Mouse (Mus musculus) NIH3T3 (cell line): ENCODE data around the gene Gm5136.

ENCODE experiments used
- DNase-seq: peaks from one replicate; pipeline ENCODE4 v3.0.0-alpha.2; 2012; ENCODE audit warnings: low read depth

Gene Gm5136

DNA sequence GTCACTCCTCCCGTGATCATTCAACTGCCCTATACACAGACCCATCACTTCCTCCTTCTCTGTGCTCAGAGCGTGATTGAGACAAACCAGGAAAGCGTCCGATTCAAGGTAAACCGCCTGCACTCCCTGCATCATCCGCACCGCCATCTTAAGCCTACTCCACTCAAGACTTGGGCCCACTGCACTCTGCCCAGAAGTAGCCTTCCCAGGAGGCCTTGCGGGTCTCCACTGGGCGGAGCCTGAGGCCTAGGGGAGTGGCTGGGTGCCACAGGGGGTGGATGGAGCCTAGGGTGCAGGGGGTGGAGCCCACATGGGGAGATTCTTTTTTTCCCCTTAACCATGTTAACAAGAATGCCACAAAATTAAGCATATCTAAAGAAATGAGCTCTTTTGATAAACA lies at the start of gene Gm5136:
Gene Gm5136 (minus strand): TSS at position 215 of the 400 bp plus-strand sequence.
- DNase-seq, result no peak

DNA sequence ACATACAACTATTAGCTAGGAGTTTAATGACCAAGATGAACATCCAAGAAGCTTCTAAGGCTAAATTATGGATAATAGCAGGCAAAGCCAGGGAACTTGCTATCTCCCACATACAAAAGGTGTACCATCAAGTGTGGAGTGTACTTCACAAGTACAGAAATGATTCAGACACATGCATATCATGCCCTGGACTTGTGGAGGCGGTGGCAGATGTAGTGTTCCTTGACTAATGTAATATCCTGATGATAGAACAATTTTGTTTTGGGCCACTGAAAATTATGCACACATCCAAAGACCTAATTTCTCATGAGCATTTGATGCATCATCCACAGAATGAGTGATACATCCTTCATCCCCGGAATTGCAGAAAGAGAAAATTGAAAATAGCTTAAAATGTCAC lies 43.8 kb upstream of the Gm5136 start:
- no peak for DNase-seq

DNA sequence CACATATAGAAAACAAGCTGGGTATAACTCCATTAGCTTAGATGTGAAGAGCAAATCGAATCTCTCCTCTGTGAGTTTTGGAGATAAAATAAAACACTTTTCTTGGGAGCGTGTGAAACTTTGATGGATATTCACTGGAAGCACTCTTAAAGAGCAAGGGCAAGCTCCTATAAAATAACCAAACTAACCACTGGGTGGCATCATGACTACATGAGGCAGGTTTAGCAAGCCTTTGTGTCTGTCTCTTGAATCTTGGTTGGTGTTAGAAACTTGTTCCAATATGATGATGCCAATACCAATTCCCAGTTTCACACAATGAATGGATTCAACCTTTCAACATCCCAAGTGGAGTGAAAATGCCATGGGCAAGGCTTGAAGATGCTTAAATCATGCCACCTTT lies 34.0 kb upstream of the Gm5136 start:
- peak; percentile 46 for DNase-seq

DNA sequence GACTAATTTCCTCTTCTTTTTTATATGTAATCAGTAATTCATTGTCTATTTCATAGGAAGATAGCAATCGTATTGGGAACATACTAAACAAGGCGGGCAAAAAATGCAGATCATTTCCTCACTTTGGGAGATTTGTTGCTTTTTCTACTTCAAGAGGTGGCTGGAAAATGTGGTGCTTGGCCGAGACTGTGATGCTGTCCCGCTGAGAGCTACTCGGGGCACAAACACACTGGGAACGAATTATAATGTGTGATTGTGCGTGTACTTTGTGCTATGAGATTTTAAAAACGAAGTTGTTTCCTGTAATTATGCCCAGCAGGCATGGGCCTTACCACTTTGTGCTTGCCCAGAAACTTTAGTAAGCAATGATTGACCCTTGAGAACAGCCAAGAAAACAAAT lies 29.0 kb upstream of the Gm5136 start:
- DNase-seq, result no peak

DNA sequence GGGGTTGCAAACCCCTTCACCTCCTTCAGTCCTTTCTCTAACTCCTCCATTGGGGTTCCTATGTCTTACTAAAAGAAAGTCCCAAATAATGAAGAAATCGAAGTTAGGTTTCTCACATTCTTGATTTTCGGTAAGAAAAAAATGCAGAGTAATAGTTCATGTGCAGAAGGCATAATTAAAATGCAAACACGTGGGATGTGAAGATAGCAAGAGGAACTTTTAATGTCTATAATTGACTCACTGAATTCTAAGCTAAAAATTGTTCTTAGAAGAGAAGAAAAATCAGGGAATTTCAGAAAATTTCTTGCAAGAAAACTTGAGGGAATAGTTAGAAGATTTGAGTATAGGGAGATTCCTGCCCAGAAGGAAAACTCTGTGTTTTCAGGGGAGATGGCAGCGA lies 26.4 kb upstream of the Gm5136 start:
- DNase-seq, result no peak

DNA sequence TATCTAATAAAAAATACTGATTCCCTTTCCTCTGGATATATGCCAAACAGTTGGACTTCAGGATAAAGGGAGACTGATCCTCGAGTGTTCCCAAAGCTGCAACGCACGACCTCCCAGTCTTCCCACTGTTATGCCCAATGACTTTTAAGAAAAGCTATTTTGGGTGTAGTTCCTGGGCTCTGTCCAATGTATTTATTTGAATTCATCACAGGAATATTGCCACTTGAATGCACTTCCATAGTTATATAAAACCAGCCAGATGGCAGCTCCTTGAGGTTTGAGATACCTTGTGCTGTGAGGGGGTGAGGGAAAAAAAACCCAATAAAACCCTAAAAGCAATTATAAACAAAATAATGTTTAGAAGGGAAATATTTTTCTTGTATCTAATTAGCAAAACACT lies 24.9 kb upstream of the Gm5136 start:
- no peak for DNase-seq

DNA sequence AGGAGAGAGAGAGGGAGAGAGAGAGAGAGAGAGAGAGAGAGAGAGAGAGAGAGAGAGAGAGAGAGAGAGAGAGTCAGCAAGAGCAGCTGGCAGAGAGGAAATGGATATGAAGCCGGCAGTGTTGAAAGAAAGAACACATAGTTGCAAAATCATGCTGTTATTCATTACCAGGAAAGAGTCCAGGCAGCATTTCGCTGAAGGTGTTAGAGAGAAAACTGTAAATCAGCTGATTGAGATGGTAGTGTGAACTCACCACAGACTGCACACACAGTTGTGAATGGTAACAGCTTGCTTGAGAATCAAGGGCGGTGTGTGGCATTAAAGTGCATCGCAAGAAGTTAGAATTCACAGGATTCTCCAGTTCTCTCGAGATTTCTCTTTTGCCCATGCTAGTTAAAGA lies 10.6 kb upstream of the Gm5136 start:
- no peak for DNase-seq

DNA sequence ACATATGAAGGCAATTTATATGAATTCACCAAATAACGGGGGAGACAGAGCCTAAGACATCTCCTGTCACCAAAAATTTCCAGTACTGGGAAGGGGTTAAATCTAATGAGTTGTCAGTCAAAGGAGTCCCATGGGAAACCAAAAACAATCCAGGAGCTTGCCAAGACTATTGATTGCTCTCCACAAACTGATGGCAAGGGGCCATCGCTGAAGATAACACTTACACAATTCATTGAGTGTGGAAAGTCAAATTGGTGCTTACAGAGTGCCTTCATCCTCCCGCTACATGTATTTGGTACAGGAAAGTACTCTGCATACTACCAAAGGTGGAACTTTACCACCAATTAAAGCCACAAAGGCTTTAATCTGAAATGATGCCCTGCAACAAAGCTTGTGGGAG lies 5.7 kb upstream of the Gm5136 start:
- DNase-seq, result no peak

DNA sequence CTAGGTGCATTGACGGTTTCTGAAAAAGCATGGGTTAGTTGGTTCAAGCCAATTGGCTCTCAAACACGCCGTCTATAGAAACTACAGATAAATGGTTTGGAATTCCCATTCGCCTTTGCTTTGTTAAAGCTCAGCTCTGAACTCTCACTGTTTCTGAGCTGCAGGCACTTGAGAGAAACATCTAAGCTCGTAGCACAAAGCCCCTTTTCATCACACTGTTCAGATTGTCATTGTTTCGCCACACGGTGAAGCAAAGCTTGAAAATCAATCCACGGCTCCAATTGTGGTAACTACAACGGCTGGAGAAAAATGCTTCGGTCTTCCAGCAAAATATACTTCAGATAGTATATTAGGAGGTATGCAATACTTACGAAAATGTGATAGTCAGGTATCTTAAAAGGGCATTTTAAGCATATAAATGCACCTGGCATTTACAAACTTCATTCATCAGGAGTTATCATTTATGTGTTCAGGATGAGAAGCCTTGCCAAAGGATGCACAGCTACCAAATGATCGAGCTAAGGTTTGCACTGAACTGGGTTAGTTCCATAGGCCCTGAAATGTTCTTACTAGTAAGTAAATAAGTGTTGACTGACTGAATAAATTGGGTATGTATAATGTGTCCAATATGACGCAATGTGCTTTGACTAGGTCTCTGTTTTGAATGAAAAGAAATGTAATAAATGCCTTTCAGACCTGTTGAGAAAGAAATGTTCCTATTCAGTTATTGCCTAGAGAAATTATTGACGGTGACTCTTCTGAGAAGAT lies 1.6 kb upstream of the Gm5136 start:
- no peak for DNase-seq

DNA sequence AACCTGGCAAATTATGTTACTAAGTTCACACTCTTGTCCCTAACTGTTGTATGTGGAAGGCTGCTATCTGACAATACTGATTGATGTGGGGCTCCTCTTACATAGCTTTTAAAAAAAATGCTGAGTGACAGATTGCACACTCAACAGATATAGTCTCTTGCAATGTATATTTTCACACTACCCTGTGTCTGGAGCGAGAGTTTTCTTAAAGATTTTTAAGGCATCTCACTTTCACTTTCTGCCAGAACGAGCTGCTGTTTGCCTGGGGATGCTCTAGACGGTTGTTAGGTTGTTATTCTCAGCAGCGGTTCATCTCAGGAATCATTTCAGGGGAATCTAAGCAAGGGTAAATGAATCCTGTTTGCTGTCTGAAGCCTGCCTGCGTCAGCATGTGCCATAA lies 2.9 kb downstream of the Gm5136 start:
- DNase-seq, result peak; percentile 3

DNA sequence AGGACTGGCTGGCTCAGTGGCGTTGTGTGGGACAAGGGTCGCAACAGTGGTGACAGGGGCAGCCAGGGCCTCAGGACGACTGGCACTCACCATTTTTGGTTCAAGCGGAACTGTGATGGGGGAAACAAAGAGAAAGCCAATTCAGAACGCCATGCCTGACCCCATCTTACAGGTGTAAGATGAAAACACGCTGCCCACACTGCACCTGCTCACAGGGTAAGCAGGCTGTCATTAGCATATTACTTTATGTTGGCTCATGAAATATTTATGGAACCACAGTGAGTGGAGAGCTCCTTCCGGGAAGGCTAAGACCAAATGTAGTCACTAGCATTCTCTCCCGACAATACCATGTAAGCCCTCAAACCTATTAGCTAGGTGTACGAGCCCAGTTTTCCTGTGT lies 9.0 kb downstream of the Gm5136 start:
- no peak for DNase-seq

DNA sequence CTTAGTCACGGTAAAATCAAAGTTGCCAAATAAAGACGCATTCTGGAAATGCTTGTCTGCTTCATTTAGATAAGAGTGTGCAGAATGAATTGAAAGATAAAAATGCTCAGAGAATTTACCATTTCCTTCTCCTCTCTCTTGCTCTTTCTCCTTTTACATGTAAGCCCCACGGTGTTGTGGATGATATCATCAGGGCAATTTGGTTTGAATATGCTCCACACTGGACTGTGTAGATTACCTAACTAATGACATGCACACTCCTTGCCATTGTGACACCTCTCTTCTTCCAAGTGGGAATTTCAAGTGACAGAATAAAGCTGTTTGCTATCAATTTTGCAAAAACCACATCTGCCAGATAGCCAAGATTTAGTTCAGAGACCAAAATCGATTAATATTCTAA lies 13.3 kb downstream of the Gm5136 start:
- DNase-seq, result no peak

DNA sequence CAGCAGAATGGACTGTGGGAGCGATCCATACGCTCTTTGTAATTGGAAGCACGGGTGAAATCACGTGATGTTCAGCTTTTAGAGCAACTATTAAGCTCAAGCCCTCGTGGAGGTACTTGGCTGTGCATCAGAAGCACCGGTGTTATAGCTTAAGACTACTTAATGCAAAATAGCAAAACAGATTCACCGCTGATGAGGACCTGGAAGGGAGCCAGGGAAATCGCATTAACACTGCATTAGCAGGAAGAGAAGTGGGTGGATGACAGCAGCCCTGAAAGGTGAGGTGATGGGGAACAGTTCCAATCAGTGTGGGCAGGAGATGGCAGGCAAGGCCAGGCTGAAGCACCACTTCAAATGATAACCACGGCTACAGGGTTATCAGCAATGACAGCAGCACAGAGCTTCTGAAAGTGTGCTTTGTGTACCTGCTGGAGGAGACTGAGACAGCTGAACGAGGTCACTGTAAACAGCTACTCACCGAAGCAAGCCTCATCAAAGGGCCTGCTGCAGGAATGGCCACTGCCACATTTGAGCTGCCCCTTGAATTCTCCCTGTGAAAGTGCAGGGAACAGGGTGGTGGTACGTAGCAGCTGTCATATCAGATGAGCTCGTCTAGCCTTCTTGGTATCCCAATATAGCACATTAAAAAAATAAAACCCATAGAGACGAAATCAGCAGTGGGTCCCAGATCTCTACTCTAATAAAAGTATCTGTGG lies 20.1 kb downstream of the Gm5136 start:
- no peak for DNase-seq

DNA sequence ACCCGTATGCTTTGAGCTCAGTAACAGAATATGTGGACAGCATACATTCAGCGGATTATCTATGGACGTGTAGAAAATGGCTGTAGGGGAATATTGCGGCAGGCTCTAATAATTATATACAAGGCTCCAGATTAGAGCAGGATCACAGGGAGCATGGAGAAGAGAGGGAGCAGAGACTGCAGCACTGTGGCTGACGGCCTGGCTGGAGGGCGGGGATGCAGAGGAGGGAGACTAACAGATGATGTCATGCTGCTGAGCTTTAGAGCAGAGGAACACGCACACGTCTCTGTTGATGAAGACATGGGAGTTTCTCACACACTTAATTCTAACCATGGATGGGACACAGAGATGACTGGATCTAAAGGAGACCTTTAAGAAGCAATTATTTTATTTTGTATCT lies 22.9 kb downstream of the Gm5136 start:
- no peak for DNase-seq

DNA sequence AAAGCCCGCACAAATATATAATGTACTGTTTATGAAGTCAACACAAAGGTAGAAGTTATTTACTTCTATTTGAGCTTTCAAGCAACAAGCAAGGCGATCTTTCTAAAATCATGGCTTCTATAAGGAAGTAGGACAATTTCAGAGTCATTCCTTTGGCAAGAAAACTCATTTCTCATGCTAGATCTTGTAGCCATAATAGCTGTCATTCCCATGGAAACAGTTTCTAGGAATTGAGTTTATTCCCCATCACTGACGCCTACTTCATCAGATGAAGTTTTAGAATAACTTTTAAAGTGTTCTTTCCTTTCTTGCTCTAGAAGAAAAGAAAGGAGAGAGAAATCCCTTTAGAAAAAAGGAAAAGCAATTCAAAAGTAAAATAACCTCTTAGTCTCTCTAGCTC lies 31.0 kb downstream of the Gm5136 start:
- no peak for DNase-seq

DNA sequence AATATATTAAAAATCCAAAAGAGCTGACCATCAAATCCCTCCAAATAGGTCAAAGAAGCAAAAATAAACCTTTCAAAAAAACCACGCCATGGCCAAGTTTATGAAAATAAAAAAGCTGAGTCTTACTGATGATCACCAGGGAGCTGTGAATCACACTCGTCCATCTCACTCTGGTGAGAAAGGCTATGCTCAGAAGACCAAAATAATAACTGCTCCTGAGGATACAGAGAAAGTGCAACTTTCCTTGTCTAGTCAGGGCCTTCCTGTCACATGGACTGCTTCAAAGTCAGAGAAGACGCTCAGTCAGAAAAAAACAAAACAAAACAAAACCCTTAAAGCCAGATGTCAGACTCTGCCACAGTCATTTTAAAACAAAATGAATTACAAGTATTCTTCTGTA lies 39.7 kb downstream of the Gm5136 start:
- no peak for DNase-seq

DNA sequence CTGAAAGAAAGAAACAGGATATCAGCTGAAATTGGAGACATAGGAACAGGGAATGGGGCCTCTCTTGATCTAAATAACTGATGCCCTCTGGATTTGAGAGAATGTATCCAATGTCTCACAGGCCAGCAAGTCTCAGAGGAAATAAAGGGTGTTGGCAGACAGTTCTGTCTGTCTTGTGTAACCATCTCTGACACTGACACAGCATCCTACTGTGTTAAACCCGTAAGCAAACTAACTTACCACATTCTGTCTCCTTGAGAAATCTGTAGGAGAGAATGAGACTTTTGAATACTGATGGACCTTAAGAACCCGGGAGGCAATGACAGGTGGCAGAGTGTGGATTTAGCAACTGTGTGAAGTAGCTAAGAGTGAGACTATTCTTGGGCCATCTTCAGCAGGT lies 41.7 kb downstream of the Gm5136 start:
- no peak for DNase-seq

DNA sequence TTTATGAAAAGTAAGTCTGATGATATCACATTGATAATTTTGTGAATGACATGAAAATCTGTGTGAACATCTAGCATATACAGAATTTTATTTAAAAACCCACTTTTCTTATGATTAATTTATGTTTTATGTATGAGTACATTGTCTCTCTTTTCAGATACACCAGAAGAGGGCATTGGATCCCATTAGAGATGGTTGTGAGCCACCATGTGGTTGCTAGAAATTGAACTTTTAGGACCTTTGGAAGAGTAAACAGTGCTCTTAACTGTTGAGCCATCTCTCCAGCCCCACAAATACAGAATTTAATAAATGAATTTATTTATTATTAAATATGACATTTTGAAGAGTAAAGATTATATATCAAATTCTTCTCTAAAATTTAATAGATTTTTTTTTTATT lies 42.3 kb downstream of the Gm5136 start:
- no peak for DNase-seq

DNA sequence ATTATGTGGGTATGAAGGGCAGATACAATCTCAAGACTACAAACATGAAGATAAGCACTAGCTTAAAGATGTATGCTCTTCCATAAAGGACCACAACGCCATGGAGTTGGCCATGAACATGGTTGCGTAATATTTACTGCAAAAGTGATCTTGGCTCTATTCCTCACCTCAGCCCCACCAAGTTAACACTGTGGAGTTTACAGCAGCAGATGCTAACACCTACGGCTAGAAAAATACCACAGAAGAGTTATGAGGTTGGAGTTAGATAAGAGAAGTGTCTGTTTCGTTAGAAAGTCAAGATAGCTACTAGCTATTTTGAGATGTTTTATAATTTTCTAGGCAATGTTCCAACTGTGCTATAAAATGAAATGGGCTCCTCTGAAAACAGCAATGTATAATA lies 43.1 kb downstream of the Gm5136 start:
- no peak for DNase-seq

DNA sequence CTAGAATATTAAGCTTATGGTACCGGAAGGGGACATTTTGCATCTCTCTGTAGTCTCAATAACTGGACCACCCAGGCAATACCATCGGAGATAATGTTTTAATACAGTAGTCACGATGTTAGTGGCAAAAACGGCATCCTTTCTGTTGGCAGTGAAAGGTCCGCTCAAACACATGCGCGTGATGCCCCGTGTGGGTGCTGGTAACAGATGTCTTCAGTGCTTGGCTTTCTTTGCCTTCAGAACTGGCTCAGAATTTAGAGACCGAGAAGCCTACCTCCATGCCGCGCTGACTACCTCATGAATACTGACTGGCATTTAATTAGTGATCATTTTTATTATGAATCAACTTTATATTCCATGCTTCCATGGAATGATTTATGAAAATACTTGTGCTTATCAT lies 44.9 kb downstream of the Gm5136 start:
- DNase-seq, result no peak

DNA sequence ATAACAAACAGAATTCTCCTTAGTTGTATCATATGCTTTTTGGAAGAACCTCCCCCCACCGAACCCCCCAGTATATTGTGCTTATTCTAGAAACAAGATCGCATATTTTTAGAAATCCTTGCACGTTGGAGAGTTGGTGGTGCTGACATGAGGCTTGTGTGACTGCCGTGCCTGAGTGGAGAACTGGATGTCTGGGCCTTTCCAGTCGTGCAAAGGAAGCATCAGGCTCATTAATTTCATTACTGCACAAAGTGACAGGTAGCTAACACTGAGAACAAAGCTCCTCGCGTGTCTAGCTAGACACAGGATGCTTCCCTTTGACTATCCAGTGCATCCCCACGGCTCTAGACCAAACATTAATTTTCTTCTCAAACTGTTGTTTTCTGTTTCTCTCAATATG lies 47.1 kb downstream of the Gm5136 start:
- no peak for DNase-seq

DNA sequence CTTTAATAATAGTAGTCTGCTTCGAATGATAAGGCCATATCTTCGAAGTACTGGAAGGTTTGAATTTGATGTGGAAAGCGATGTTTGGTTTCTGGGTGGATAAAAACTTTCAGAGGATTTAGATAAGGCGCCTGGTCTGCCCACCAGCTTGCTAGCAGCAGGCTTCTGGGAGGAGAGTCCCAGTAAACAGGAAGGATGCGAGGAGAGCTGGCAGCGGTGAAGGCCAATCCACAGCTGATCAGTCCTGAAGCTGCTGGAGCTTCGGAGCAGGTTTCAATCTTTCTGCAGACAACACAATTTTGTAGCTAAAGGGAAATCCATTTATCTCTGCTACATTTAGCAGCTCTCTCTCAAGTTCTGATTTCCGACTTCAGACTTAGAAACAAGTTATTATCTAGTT lies 47.9 kb downstream of the Gm5136 start:
- DNase-seq, result no peak

DNA sequence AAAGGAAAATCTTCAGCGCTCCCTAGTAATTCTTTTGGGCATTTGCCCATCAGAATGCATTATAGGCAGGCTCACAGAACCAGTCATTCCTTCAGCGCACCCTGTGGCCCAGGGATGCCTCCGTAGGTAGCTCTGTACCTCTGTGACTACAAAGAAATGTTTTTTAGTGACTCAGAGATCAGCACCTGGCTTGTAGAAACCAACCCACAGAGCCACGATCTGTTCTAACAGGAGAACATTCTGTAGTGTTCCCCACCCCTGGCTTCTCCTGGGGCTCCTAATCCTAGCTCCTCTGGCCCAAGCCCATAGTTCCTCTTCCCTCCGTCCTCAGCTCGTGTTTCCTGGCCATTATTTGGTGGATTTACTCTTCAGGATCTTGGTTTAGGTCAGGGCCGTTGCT lies 50.8 kb downstream of the Gm5136 start:
- no peak for DNase-seq
